Mouse (Mus musculus) cerebellum, adult 9-11 months (tissue): ENCODE results near the gene Dtx4.
A peak's percentile ranks its signal among the peaks of the same experiment; 100 is the strongest.
"Not testable (repeated sequence)": the region's sequence is repeated elsewhere in the genome, so short reads cannot be mapped to it uniquely, and the experiment has no call there.

Experiments used
- DNase-seq: peaks from one replicate; pipeline ENCODE4 v3.0.0; 2022

Dtx4 gene

GRCm38 (mm10) chr19:12501370-12502347 is at the start of gene Dtx4:
TSS of gene Dtx4 (minus strand) at chr19:12501454.
- peak; percentile 93 for DNase-seq

GRCm38 (mm10) chr19:12550005-12550942 is 49.0 kb upstream of the Dtx4 start:
- no peak for DNase-seq

GRCm38 (mm10) chr19:12549166-12549565 is 47.9 kb upstream of the Dtx4 start:
- DNase-seq, result no peak

GRCm38 (mm10) chr19:12545440-12545839 is 44.2 kb upstream of the Dtx4 start, which contains the start of gene Fam111a:
TSS of gene Fam111a (plus strand) at chr19:12545740.
- not testable (repeated sequence) for DNase-seq

- DNase-seq, result no peak
These were observed 40.4 kb upstream of the Dtx4 start for GRCm38 (mm10) chr19:12541644-12542043.

- no peak for DNase-seq
These were observed 39.5 kb upstream of the Dtx4 start for GRCm38 (mm10) chr19:12540727-12541126.

- no peak for DNase-seq
These were observed 38.7 kb upstream of the Dtx4 start for GRCm38 (mm10) chr19:12539975-12540374.

- no peak for DNase-seq
These were observed 35.9 kb upstream of the Dtx4 start for GRCm38 (mm10) chr19:12537168-12537567.

- DNase-seq, result no peak
These were observed 22.1 kb upstream of the Dtx4 start for GRCm38 (mm10) chr19:12523377-12523776.

- DNase-seq, result no peak
These were observed 17.3 kb upstream of the Dtx4 start for GRCm38 (mm10) chr19:12518541-12518890.

GRCm38 (mm10) chr19:12517671-12518540 is 16.7 kb upstream of the Dtx4 start:
- peak; percentile 50 for DNase-seq

- no peak for DNase-seq
These were observed 13.4 kb upstream of the Dtx4 start for GRCm38 (mm10) chr19:12514621-12515020.

- no peak for DNase-seq
These were observed 1.5 kb upstream of the Dtx4 start for GRCm38 (mm10) chr19:12502756-12503155.

GRCm38 (mm10) chr19:12500881-12501311 is 358 bp downstream of the Dtx4 start:
- peak; percentile 74 for DNase-seq

GRCm38 (mm10) chr19:12500124-12500523 is 1.1 kb downstream of the Dtx4 start:
- peak; percentile 64 for DNase-seq

- DNase-seq, result no peak
These were observed 1.8 kb downstream of the Dtx4 start for GRCm38 (mm10) chr19:12499485-12499884.

- DNase-seq, result no peak
These were observed 2.3 kb downstream of the Dtx4 start for GRCm38 (mm10) chr19:12498941-12499340.

- DNase-seq, result no peak
These were observed 2.9 kb downstream of the Dtx4 start for GRCm38 (mm10) chr19:12498321-12498720.

- DNase-seq, result no peak
These were observed 3.3 kb downstream of the Dtx4 start for GRCm38 (mm10) chr19:12497909-12498308.

- no peak for DNase-seq
These were observed 5.0 kb downstream of the Dtx4 start for GRCm38 (mm10) chr19:12496241-12496640.

- no peak for DNase-seq
These were observed 6.2 kb downstream of the Dtx4 start for GRCm38 (mm10) chr19:12494972-12495535.

GRCm38 (mm10) chr19:12494187-12494458 is 7.1 kb downstream of the Dtx4 start:
- no peak for DNase-seq
